Mouse (Mus musculus) heart, adult 2 months (tissue): ENCODE measurements around the gene Sptlc2. TPM values are rescaled to one million over a fixed set of nuclear protein-coding genes. Genes with fewer than 3 reads are reported as not detected.

Experiments used
- DNase-seq, 2 experiments: peaks; one replicate each; pipeline ENCODE4 v3.0.0; 2021
- H3K27ac ChIP-seq: fragments of 200-600 bp; 2 replicates; pipeline ENCODE4 v1.8.1; 2022
- H3K27me3 ChIP-seq: fragments of 200-500 bp; 2 replicates; pipeline ENCODE4 v1.6.1; 2012; ENCODE audit warnings: mild to moderate bottlenecking, low read length, inconsistent platforms, mixed read lengths; ENCODE audit not compliant: control insufficient read depth, insufficient read depth
- H3K36me3 ChIP-seq: fragments of 200-500 bp; 2 replicates; pipeline ENCODE4 v1.6.1; 2012; ENCODE audit warnings: low read length, inconsistent platforms; ENCODE audit not compliant: control insufficient read depth, insufficient read depth
- H3K4me1 ChIP-seq: fragments of 200-500 bp; 2 replicates; pipeline ENCODE4 v1.6.1; 2011; ENCODE audit warnings: low read length; ENCODE audit not compliant: control insufficient read depth, insufficient read depth
- H3K4me3 ChIP-seq: fragments of 200-600 bp; 2 replicates; pipeline ENCODE4 v1.8.1; 2022
- H3K79me2 ChIP-seq: fragments of 200-500 bp; replicated peaks from 2 replicates; pipeline ENCODE4 v1.6.1; 2012; ENCODE audit warnings: mild to moderate bottlenecking, inconsistent platforms, low read length, moderate library complexity, mixed read lengths; ENCODE audit not compliant: control insufficient read depth, insufficient read depth
- H3K9ac ChIP-seq: fragments of 200-500 bp; 2 replicates; pipeline ENCODE4 v1.6.1; 2012; ENCODE audit warnings: low read depth, mild to moderate bottlenecking, control low read depth, inconsistent platforms, low read length, mixed read lengths
- CTCF ChIP-seq: fragments of 200-600 bp; IDR thresholded peaks from 2 replicates; pipeline ENCODE4 v1.8.1; 2022; ENCODE audit warnings: antibody characterized with exemption, mild to moderate bottlenecking, moderate library complexity
- EP300 ChIP-seq: fragments of 200-500 bp; IDR thresholded peaks from 2 replicates; pipeline ENCODE4 v1.6.1; 2011; ENCODE audit warnings: low read depth, low read length, control low read depth; ENCODE audit not compliant: insufficient read depth
- POLR2A ChIP-seq: fragments of 200-500 bp; IDR thresholded peaks from 2 replicates; pipeline ENCODE4 v1.6.1; 2011; ENCODE audit warnings: mild to moderate bottlenecking, low read depth, low read length, control low read depth; ENCODE audit not compliant: insufficient read depth
- WGBS: fragments of 180-500 bp; shearing (Covaris S2); methylation state at CpG from one replicate; pipeline ENCODE4 v1.1.7; 2018; 5-methylcytosine and 5-hydroxymethylcytosine counted together
- intact Hi-C: fragments of 180-260 bp; cut with DNase I; formaldehyde crosslinking; loops from one replicate; pipeline ENCODE4 v1.15.1; 2025
- polyA plus RNA-seq: library from polyadenylated mRNA; depleted of rRNA; stranded (reverse); fragments of >200 nt; gene quantifications from 2 replicates; pipeline ENCODE4 v1.2.3, GENCODE M21; 2012
- total RNA-seq, 2 experiments: library from RNA; stranded (reverse); gene quantifications; 2 replicates each; pipeline ENCODE4 v1.2.3; 2021

Gene Sptlc2
- total and polyA plus RNA-seq, 3 experiments = 5.0 to 23.1 (median 21.1) TPM

GRCm38 (mm10) chr12:87301189-87301588 lies 87.0 kb downstream of the Sptlc2 start:
- 57% methylated on average over 4 of the region's 4 CpGs for WGBS
- no peak for TF ChIP-seq EP300
- intact Hi-C loops = no loop called here
- H3K9ac ChIP-seq = no peak overlapping the region
- no peaks in the 10 kb centered on the region for H3K36me3 ChIP-seq
- no peak for DNase-seq
- no peak overlapping the region for H3K4me3 ChIP-seq
- no peak overlapping the region for H3K27ac ChIP-seq
- H3K27me3 ChIP-seq = peaks cover 11% of the 10 kb centered on the region
- H3K79me2 ChIP-seq = no peaks in the 10 kb centered on the region
- H3K4me1 ChIP-seq = peaks cover 2% of the 10 kb centered on the region; the same call in 1 of the 2 replicates

- no peak overlapping the region for H3K27ac ChIP-seq
- H3K36me3 ChIP-seq = no peaks in the 10 kb centered on the region
- no peak for DNase-seq
- H3K4me1 ChIP-seq = peaks cover 2% of the 10 kb centered on the region; the same call in 1 of the 2 replicates
- H3K79me2 ChIP-seq = no peaks in the 10 kb centered on the region
- peak overlapping the region; percentile 72 for H3K4me3 ChIP-seq
- H3K9ac ChIP-seq = peak overlapping the region; percentile 61; the same call in 1 of the 2 replicates
- 4% methylated on average over 9 of the region's 9 CpGs for WGBS
- peaks cover 11% of the 10 kb centered on the region for H3K27me3 ChIP-seq
- TF ChIP-seq CTCF (no peak), EP300 (no peak), POLR2A (no peak)
- intact Hi-C loops = no loop called here
Observed at GRCm38 (mm10) chr12:87300441-87300690, 87.8 kb downstream of the Sptlc2 start.

- under 1% methylated on average over 75 of the region's 86 CpGs for WGBS
- Histone ChIP-seq H3K4me1 (peaks cover 2% of the 10 kb centered on the region; the same call in 1 of the 2 replicates), H3K36me3 (no peaks in the 10 kb centered on the region), H3K79me2 (no peaks in the 10 kb centered on the region), H3K4me3 (peak within 1 kb of the TSS; percentile 72), H3K9ac (peak within 1 kb of the TSS; percentile 61), H3K27ac (no peak within 1 kb of the TSS), H3K27me3 (peaks cover 11% of the 10 kb centered on the region)
- no peak for TF ChIP-seq EP300
- no peak for TF ChIP-seq CTCF
- TF ChIP-seq POLR2A = no peak
- peak; percentile 51 to 59 for DNase-seq
- intact Hi-C loops = no loop called here
Observed at GRCm38 (mm10) chr12:87299657-87300440, 88.3 kb downstream of the Sptlc2 start, which contains the start of gene Ism2. Gene Ism2 (minus strand): TSS chr12:87299705.

- intact Hi-C loops = no loop called here
- Histone ChIP-seq H3K9ac (peak overlapping the region; percentile 61), H3K4me1 (peaks cover 2% of the 10 kb centered on the region; the same call in 1 of the 2 replicates), H3K4me3 (peak overlapping the region; percentile 72), H3K79me2 (no peaks in the 10 kb centered on the region), H3K27me3 (peaks cover 11% of the 10 kb centered on the region), H3K36me3 (no peaks in the 10 kb centered on the region), H3K27ac (no peak overlapping the region)
- DNase-seq = no peak
- WGBS = 12% methylated on average over 29 of the region's 29 CpGs
- TF ChIP-seq CTCF (no peak), EP300 (no peak), POLR2A (no peak)
Observed at GRCm38 (mm10) chr12:87299037-87299656, 89.0 kb downstream of the Sptlc2 start.

- H3K4me3 ChIP-seq = no peak overlapping the region
- 68% methylated on average over 6 of the region's 6 CpGs for WGBS
- DNase-seq = no peak
Observed at GRCm38 (mm10) chr12:87293934-87294333, 94.2 kb downstream of the Sptlc2 start.

GRCm38 (mm10) chr12:87289100-87289499 lies 99.1 kb downstream of the Sptlc2 start:
- TF ChIP-seq CTCF = no peak
- Histone ChIP-seq H3K9ac (no peak overlapping the region), H3K4me3 (no peak overlapping the region), H3K4me1 (no peaks in the 10 kb centered on the region), H3K27me3 (no peaks in the 10 kb centered on the region), H3K79me2 (no peaks in the 10 kb centered on the region), H3K27ac (no peak overlapping the region), H3K36me3 (no peaks in the 10 kb centered on the region)
- intact Hi-C loops = no loop called here
- no peak for DNase-seq
- whole genome bisulfite sequencing = 93% methylated on average over 5 of the region's 5 CpGs

More at GRCm38 (mm10) chr12:87293934-87294333, 94.2 kb downstream of the Sptlc2 start:
- H3K36me3 ChIP-seq = no peaks in the 10 kb centered on the region
- TF ChIP-seq EP300 (no peak), CTCF (no peak), POLR2A (no peak)
- no peaks in the 10 kb centered on the region for H3K4me1 ChIP-seq
- no peak overlapping the region for H3K27ac ChIP-seq
- intact Hi-C loops = no loop called here
- no peaks in the 10 kb centered on the region for H3K79me2 ChIP-seq
- no peak overlapping the region for H3K9ac ChIP-seq
- H3K27me3 ChIP-seq = no peaks in the 10 kb centered on the region
